Mouse (Mus musculus) CH12F3 (cell line): ENCODE measurements around the gene Kcnj9.

Experiments
- in situ Hi-C: fragments of 300-500 bp; cut with MboI; formaldehyde crosslinking; loops from 2 replicates; pipeline ENCODE4 v1.14.3; 2020; ENCODE audit warnings: low sequenced_read_pairs

Gene Kcnj9

GRCm38 (mm10) chr1:172329131-172329530, at the start of gene Kcnj9:
Kcnj9 (minus strand) TSS chr1:172329318.
- in situ Hi-C loops = no loop called here

GRCm38 (mm10) chr1:172376758-172377458, 47.8 kb upstream of the Kcnj9 start:
- in situ Hi-C loops = no loop called here

- in situ Hi-C loops = no loop called here
Observed at GRCm38 (mm10) chr1:172376198-172376667, 47.1 kb upstream of the Kcnj9 start, which contains the start of gene Pigm. Pigm (plus strand) TSS chr1:172376546.

- in situ Hi-C loops = no loop called here
Observed at GRCm38 (mm10) chr1:172368768-172369418, 39.8 kb upstream of the Kcnj9 start.

GRCm38 (mm10) chr1:172364684-172365083, 35.6 kb upstream of the Kcnj9 start:
- in situ Hi-C loops = no loop called here

- in situ Hi-C loops = no loop called here
Observed at GRCm38 (mm10) chr1:172358341-172358740, 29.2 kb upstream of the Kcnj9 start.

- in situ Hi-C loops = no loop called here
Observed at GRCm38 (mm10) chr1:172357550-172357949, 28.4 kb upstream of the Kcnj9 start.

GRCm38 (mm10) chr1:172355336-172355735, 26.2 kb upstream of the Kcnj9 start:
- in situ Hi-C loops = no loop called here

GRCm38 (mm10) chr1:172352453-172352852, 23.3 kb upstream of the Kcnj9 start:
- in situ Hi-C loops = no loop called here

- in situ Hi-C loops = no loop called here
Observed at GRCm38 (mm10) chr1:172352001-172352400, 22.9 kb upstream of the Kcnj9 start.

GRCm38 (mm10) chr1:172349916-172350812, 21.0 kb upstream of the Kcnj9 start:
- in situ Hi-C loops = no loop called here

GRCm38 (mm10) chr1:172349504-172349903, 20.4 kb upstream of the Kcnj9 start:
- in situ Hi-C loops = no loop called here

- in situ Hi-C loops = no loop called here
Observed at GRCm38 (mm10) chr1:172347382-172347781, 18.3 kb upstream of the Kcnj9 start.

GRCm38 (mm10) chr1:172346707-172347106, 17.6 kb upstream of the Kcnj9 start:
- in situ Hi-C loops = no loop called here

GRCm38 (mm10) chr1:172344820-172345219, 15.7 kb upstream of the Kcnj9 start:
- in situ Hi-C loops = no loop called here

GRCm38 (mm10) chr1:172343914-172344313, 14.8 kb upstream of the Kcnj9 start:
- in situ Hi-C loops = no loop called here

- in situ Hi-C loops = no loop called here
Observed at GRCm38 (mm10) chr1:172342729-172343128, 13.6 kb upstream of the Kcnj9 start.

- in situ Hi-C loops = no loop called here
Observed at GRCm38 (mm10) chr1:172341386-172341785, 12.3 kb upstream of the Kcnj9 start.

- in situ Hi-C loops = no loop called here
Observed at GRCm38 (mm10) chr1:172340729-172341321, 11.7 kb upstream of the Kcnj9 start, which contains the start of gene Kcnj10. Kcnj10 (plus strand) TSS chr1:172341210.

GRCm38 (mm10) chr1:172337411-172338185, 8.5 kb upstream of the Kcnj9 start:
- in situ Hi-C loops = no loop called here
